Mouse (Mus musculus) left cerebral cortex, postnatal 25 days (tissue): ENCODE data around the gene Dusp22. TPM values are rescaled to one million over a fixed set of nuclear protein-coding genes. Genes with fewer than 3 reads are reported as not detected.
A peak's percentile ranks its signal among the peaks of the same experiment; 100 is the strongest.

Experiments used
- DNase-seq, 2 experiments: peaks; one replicate each; pipeline ENCODE4 v3.0.0; 2022; ENCODE audit warnings: low spot score in 2 of 2, mixed read lengths in 1 of 2
- intact Hi-C: fragments of 180-260 bp; cut with DNase I; formaldehyde crosslinking; loops from one replicate; pipeline ENCODE4 v1.15.1; 2025
- total RNA-seq, 2 experiments: library from RNA; stranded (reverse); gene quantifications; 2 replicates each; pipeline ENCODE4 v1.2.3; 2021

Dusp22 gene
- total RNA-seq, 2 experiments from 2014 or later: 34.1 to 35.5 TPM

- DNase-seq: no peak
- intact Hi-C loops: no loop called here
These were observed 82.7 kb downstream of the Dusp22 start for GRCm38 (mm10) chr13:30742411-30742970.

- DNase-seq: no peak
- intact Hi-C loops: no loop called here
These were observed 85.3 kb downstream of the Dusp22 start for GRCm38 (mm10) chr13:30745121-30745520.

GRCm38 (mm10) chr13:30747068-30747467 lies 87.3 kb downstream of the Dusp22 start:
- intact Hi-C loops: no loop called here
- no peak for DNase-seq

GRCm38 (mm10) chr13:30747504-30747903 lies 87.7 kb downstream of the Dusp22 start:
- no peak for DNase-seq
- intact Hi-C loops: no loop called here

- DNase-seq: no peak
- intact Hi-C loops: no loop called here
These were observed 88.5 kb downstream of the Dusp22 start for GRCm38 (mm10) chr13:30748321-30748720.

GRCm38 (mm10) chr13:30749021-30749556 lies 89.3 kb downstream of the Dusp22 start, which contains the start of gene Irf4:
Gene Irf4 (plus strand): TSS chr13:30749226.
- intact Hi-C loops: no loop called here
- DNase-seq: peak; percentile 7 to 20

GRCm38 (mm10) chr13:30749557-30750141 lies 89.8 kb downstream of the Dusp22 start:
- no peak for DNase-seq
- intact Hi-C loops: no loop called here

GRCm38 (mm10) chr13:30750461-30751303 lies 90.9 kb downstream of the Dusp22 start:
- intact Hi-C loops: no loop called here
- peak in 1 of 2 experiments; percentile 6 for DNase-seq

- DNase-seq: no peak
- intact Hi-C loops: no loop called here
These were observed 91.4 kb downstream of the Dusp22 start for GRCm38 (mm10) chr13:30751304-30751580.

GRCm38 (mm10) chr13:30752581-30753187 lies 92.9 kb downstream of the Dusp22 start:
- DNase-seq: no peak
- intact Hi-C loops: no loop called here

GRCm38 (mm10) chr13:30753441-30753840 lies 93.6 kb downstream of the Dusp22 start:
- no peak for DNase-seq
- intact Hi-C loops: no loop called here

- intact Hi-C loops: no loop called here
- DNase-seq: no peak
These were observed 94.3 kb downstream of the Dusp22 start for GRCm38 (mm10) chr13:30754066-30754465.

GRCm38 (mm10) chr13:30754825-30755476 lies 95.2 kb downstream of the Dusp22 start:
- DNase-seq: no peak
- intact Hi-C loops: no loop called here

- intact Hi-C loops: no loop called here
- no peak for DNase-seq
These were observed 95.8 kb downstream of the Dusp22 start for GRCm38 (mm10) chr13:30755577-30755976.

- no peak for DNase-seq
- intact Hi-C loops: no loop called here
These were observed 96.3 kb downstream of the Dusp22 start for GRCm38 (mm10) chr13:30755998-30756639.

- intact Hi-C loops: no loop called here
- no peak for DNase-seq
These were observed 97.6 kb downstream of the Dusp22 start for GRCm38 (mm10) chr13:30757264-30757900.

- no peak for DNase-seq
These were observed 99.1 kb downstream of the Dusp22 start for GRCm38 (mm10) chr13:30758789-30759381.

GRCm38 (mm10) chr13:30760374-30761090 lies 100.7 kb downstream of the Dusp22 start:
- no peak for DNase-seq
- intact Hi-C loops: loop anchor here (10.0 kb wide), 1 partner anchor 894 kb away; no protein-coding TSS in a partner anchor

More at GRCm38 (mm10) chr13:30758789-30759381, 99.1 kb downstream of the Dusp22 start:
- intact Hi-C loops: no loop called here
